Comparison of ENCODE assay signal across 24 mouse cellular contexts in the genomic region with DNA sequence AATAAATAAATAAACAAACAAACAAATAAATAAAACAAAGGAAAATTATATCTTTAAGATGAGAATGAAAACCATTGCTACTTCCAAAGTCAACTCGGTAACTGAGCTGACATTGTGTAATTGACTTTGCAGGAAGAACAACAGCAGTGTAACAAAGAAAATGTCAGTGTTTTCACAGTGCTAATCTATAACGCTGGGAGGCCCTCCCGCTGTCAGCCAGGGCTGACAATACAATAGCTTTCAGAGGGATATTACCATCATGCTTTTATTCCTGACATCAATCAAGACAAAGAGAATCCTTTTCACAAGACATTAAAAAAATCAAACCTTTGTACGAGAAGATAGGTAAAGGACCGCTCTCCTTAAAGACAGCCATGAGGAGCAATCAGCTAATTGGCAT. TPM values are rescaled to one million over a fixed set of nuclear protein-coding genes. Genes with fewer than 3 reads are reported as not detected.
DNase-seq lines count a peak whose midpoint lies in the region; ATAC-seq and TF ChIP-seq lines count a peak whose summit lies in the region.
"Had no signal": no experiment of that assay in that cellular context is flagged by ENCODE, and none has a peak within 500 bp of the region (broad histone marks: within the 10 kb centered on the region; RNA-seq: fewer than 3 reads in every experiment).

No protein-coding gene starts in this region.

- DNase-seq in forebrain, postnatal 0 days = no peak
- peak; percentile 17 for DNase-seq in neural tube, embryonic 11.5 days (ENCODE audit: low spot score)
- no peak for DNase-seq in stomach, postnatal 0 days (ENCODE audit: low spot score)
- no peak for DNase-seq in layer of hippocampus, postnatal 25 days (ENCODE audit: extremely low spot score in 1 of 2, low spot score in 1 of 2)
- DNase-seq: adrenal gland, adult 8-10 months; cerebellum, adult 18-20 months; cerebellum, postnatal 36 days; embryo, embryonic 11 days; kidney, adult 18-20 months; layer of hippocampus, adult 9-11 months; liver, embryonic 13.5 days; lung, embryonic 14.5 days; right cerebral cortex, postnatal 25 days; spleen, adult 18-20 months had no signal

- H3K27me3 ChIP-seq in forebrain, embryonic 12.5 days = no peaks in the 10 kb centered on the region; the same call in 1 of the 2 replicates
- H3K27me3 ChIP-seq in forebrain, postnatal 0 days (ENCODE audit: insufficient read depth, low read length) = no peaks in the 10 kb centered on the region
- H3K27me3 ChIP-seq in neural tube, embryonic 11.5 days (ENCODE audit: control insufficient read depth, insufficient read depth, low read length) = no peaks in the 10 kb centered on the region
- no peaks in the 10 kb centered on the region for H3K27me3 ChIP-seq in neural tube, embryonic 15.5 days (replicated peaks)
- H3K27me3 ChIP-seq in midbrain, embryonic 12.5 days = no peaks in the 10 kb centered on the region
- no peaks in the 10 kb centered on the region for H3K27me3 ChIP-seq in neural tube, embryonic 14.5 days (ENCODE audit: control insufficient read depth, insufficient read depth, low read length)
- no peaks in the 10 kb centered on the region for H3K27me3 ChIP-seq in stomach, postnatal 0 days (ENCODE audit: control insufficient read depth, insufficient read depth, low read length)
- H3K27me3 ChIP-seq: embryonic facial prominence, embryonic 13.5 days had no signal

- H3K4me3 ChIP-seq in forebrain, embryonic 12.5 days (replicated peaks) = no peak overlapping the region
- H3K4me3 ChIP-seq in forebrain, postnatal 0 days (ENCODE audit: low read depth, low read length) = no peak overlapping the region
- H3K4me3 ChIP-seq in neural tube, embryonic 11.5 days (ENCODE audit: low read depth, low read length) = no peak overlapping the region
- no peak overlapping the region for H3K4me3 ChIP-seq in neural tube, embryonic 15.5 days (replicated peaks)
- H3K4me3 ChIP-seq in midbrain, embryonic 12.5 days = no peak overlapping the region
- no peak overlapping the region for H3K4me3 ChIP-seq in neural tube, embryonic 14.5 days (ENCODE audit: low read depth, low read length)
- H3K4me3 ChIP-seq in stomach, postnatal 0 days (ENCODE audit: low read depth, low read length) = no peak overlapping the region
- H3K4me3 ChIP-seq: embryonic facial prominence, embryonic 13.5 days; erythroblast, embryonic 14.5 days; heart, embryonic 10.5 days; left cerebral cortex, adult 2 months; liver, embryonic 13.5 days had no signal

- no peak for ATAC-seq in forebrain, embryonic 12.5 days (ENCODE audit: low FRiP score)
- no peak for ATAC-seq in forebrain, postnatal 0 days
- no peak for ATAC-seq in neural tube, embryonic 11.5 days (ENCODE audit: insufficient read depth, low FRiP score, low TSS enrichment)
- no peak for ATAC-seq in neural tube, embryonic 15.5 days (ENCODE audit: low FRiP score)
- no peak for ATAC-seq in midbrain, embryonic 12.5 days (ENCODE audit: low FRiP score, low read depth)
- no peak for ATAC-seq in neural tube, embryonic 14.5 days (ENCODE audit: low read depth)
- ATAC-seq in stomach, postnatal 0 days (ENCODE audit: low FRiP score, low TSS enrichment) = no peak
- ATAC-seq: activated CD4-positive, CD25-positive, alpha-beta regulatory T cell, adult 4 months had no signal

- H3K9ac ChIP-seq in forebrain, embryonic 12.5 days = no peak overlapping the region
- no peak overlapping the region for H3K9ac ChIP-seq in forebrain, postnatal 0 days
- no peak overlapping the region for H3K9ac ChIP-seq in neural tube, embryonic 11.5 days (ENCODE audit: low read length)
- no peak overlapping the region for H3K9ac ChIP-seq in neural tube, embryonic 15.5 days (replicated peaks)
- H3K9ac ChIP-seq in midbrain, embryonic 12.5 days (replicated peaks) = 0 out of 2 replicates have a peak overlapping the region, but pooled peaks have one; percentile 28
- no peak overlapping the region for H3K9ac ChIP-seq in neural tube, embryonic 14.5 days (replicated peaks; ENCODE audit: low read depth, low read length)
- H3K9ac ChIP-seq in stomach, postnatal 0 days (ENCODE audit: low read length) = no peak overlapping the region
- H3K9ac ChIP-seq: embryonic facial prominence, embryonic 13.5 days; liver, embryonic 13.5 days; lung, embryonic 14.5 days had no signal

- H3K9me3 ChIP-seq in forebrain, embryonic 12.5 days = no peaks in the 10 kb centered on the region
- no peaks in the 10 kb centered on the region for H3K9me3 ChIP-seq in forebrain, postnatal 0 days (ENCODE audit: low read length)
- no peaks in the 10 kb centered on the region for H3K9me3 ChIP-seq in neural tube, embryonic 11.5 days (ENCODE audit: control insufficient read depth, low read length)
- no peaks in the 10 kb centered on the region for H3K9me3 ChIP-seq in neural tube, embryonic 15.5 days (replicated peaks)
- no peaks in the 10 kb centered on the region for H3K9me3 ChIP-seq in midbrain, embryonic 12.5 days
- no peaks in the 10 kb centered on the region for H3K9me3 ChIP-seq in neural tube, embryonic 14.5 days (ENCODE audit: control insufficient read depth, low read length)
- no peaks in the 10 kb centered on the region for H3K9me3 ChIP-seq in stomach, postnatal 0 days (ENCODE audit: control insufficient read depth, low read length)
- H3K9me3 ChIP-seq: embryonic facial prominence, embryonic 13.5 days; heart, embryonic 10.5 days; liver, embryonic 13.5 days had no signal

- no peak for TF ChIP-seq EP300 in stomach, postnatal 0 days (optimal IDR thresholded peaks at IDR 0.05)

- 0 out of 2 replicates have a peak overlapping the region, but pooled peaks have one; percentile 9 for H3K27ac ChIP-seq in forebrain, embryonic 12.5 days
- no peak overlapping the region for H3K27ac ChIP-seq in forebrain, postnatal 0 days (ENCODE audit: low read depth, low read length)
- no peak overlapping the region for H3K27ac ChIP-seq in neural tube, embryonic 11.5 days (ENCODE audit: low read depth, low read length)
- no peak overlapping the region for H3K27ac ChIP-seq in neural tube, embryonic 15.5 days (replicated peaks)
- peak overlapping the region; percentile 11; the same call in 1 of the 2 replicates for H3K27ac ChIP-seq in midbrain, embryonic 12.5 days (replicated peaks)
- no peak overlapping the region for H3K27ac ChIP-seq in neural tube, embryonic 14.5 days (ENCODE audit: low read depth, low read length)
- no peak overlapping the region for H3K27ac ChIP-seq in stomach, postnatal 0 days (replicated peaks)
- H3K27ac ChIP-seq: embryonic facial prominence, embryonic 13.5 days; heart, embryonic 10.5 days; kidney, postnatal 0 days; left cerebral cortex, adult 2 months; liver, embryonic 13.5 days had no signal

- H3K4me1 ChIP-seq in forebrain, embryonic 12.5 days = peaks cover 75% of the 10 kb centered on the region
- H3K4me1 ChIP-seq in forebrain, postnatal 0 days (ENCODE audit: insufficient read depth) = 0 out of 2 replicates have a peak, but pooled peaks cover 3% of the 10 kb centered on the region
- peaks cover 36% of the 10 kb centered on the region for H3K4me1 ChIP-seq in neural tube, embryonic 11.5 days (ENCODE audit: control insufficient read depth, insufficient read depth, low read length)
- H3K4me1 ChIP-seq in neural tube, embryonic 15.5 days = peaks cover 53% of the 10 kb centered on the region
- H3K4me1 ChIP-seq in midbrain, embryonic 12.5 days = peaks cover 74% of the 10 kb centered on the region
- H3K4me1 ChIP-seq in neural tube, embryonic 14.5 days (ENCODE audit: control insufficient read depth, insufficient read depth, low read length) = peaks cover 37% of the 10 kb centered on the region
- H3K4me1 ChIP-seq in stomach, postnatal 0 days (replicated peaks; ENCODE audit: control insufficient read depth, insufficient read depth) = no peaks in the 10 kb centered on the region; the same call in 1 of the 2 replicates
- H3K4me1 ChIP-seq: liver, embryonic 13.5 days had no signal

- H3K36me3 ChIP-seq in forebrain, embryonic 12.5 days (replicated peaks) = no peaks in the 10 kb centered on the region
- no peaks in the 10 kb centered on the region for H3K36me3 ChIP-seq in forebrain, postnatal 0 days (ENCODE audit: insufficient read depth)
- H3K36me3 ChIP-seq in neural tube, embryonic 11.5 days (ENCODE audit: control insufficient read depth, insufficient read depth, low read length) = no peaks in the 10 kb centered on the region
- H3K36me3 ChIP-seq in neural tube, embryonic 15.5 days = no peaks in the 10 kb centered on the region
- H3K36me3 ChIP-seq in midbrain, embryonic 12.5 days = no peaks in the 10 kb centered on the region
- no peaks in the 10 kb centered on the region for H3K36me3 ChIP-seq in neural tube, embryonic 14.5 days (ENCODE audit: control insufficient read depth, insufficient read depth, low read length)
- H3K36me3 ChIP-seq in stomach, postnatal 0 days (ENCODE audit: control insufficient read depth, insufficient read depth, low read length) = no peaks in the 10 kb centered on the region
- H3K36me3 ChIP-seq: embryonic facial prominence, embryonic 13.5 days; heart, embryonic 10.5 days; liver, embryonic 13.5 days had no signal

- H3K4me2 ChIP-seq in forebrain, embryonic 12.5 days = 0 out of 2 replicates have a peak overlapping the region, but pooled peaks have one; percentile 6
- no peak overlapping the region for H3K4me2 ChIP-seq in forebrain, postnatal 0 days (ENCODE audit: low read depth)
- H3K4me2 ChIP-seq in neural tube, embryonic 11.5 days (ENCODE audit: low read depth) = no peak overlapping the region
- no peak overlapping the region for H3K4me2 ChIP-seq in neural tube, embryonic 15.5 days
- H3K4me2 ChIP-seq in midbrain, embryonic 12.5 days (replicated peaks) = peak overlapping the region; percentile 16
- peak overlapping the region; percentile 7; the same call in 1 of the 2 replicates for H3K4me2 ChIP-seq in neural tube, embryonic 14.5 days (ENCODE audit: low read depth, low read length)
- H3K4me2 ChIP-seq in stomach, postnatal 0 days (replicated peaks; ENCODE audit: low read depth) = no peak overlapping the region
- H3K4me2 ChIP-seq: embryonic facial prominence, embryonic 13.5 days; liver, embryonic 13.5 days; lung, embryonic 14.5 days had no signal

- WGBS in forebrain, embryonic 12.5 days = 9% methylated on average over 5 of the region's 5 CpGs
- 24% methylated on average over 5 of the region's 5 CpGs for WGBS in forebrain, postnatal 0 days
- WGBS in neural tube, embryonic 11.5 days = 13% methylated on average over 5 of the region's 5 CpGs
- 16% methylated on average over 5 of the region's 5 CpGs for WGBS in neural tube, embryonic 15.5 days
- 10% methylated on average over 5 of the region's 5 CpGs for WGBS in midbrain, embryonic 12.5 days
- 12% methylated on average over 5 of the region's 5 CpGs for WGBS in neural tube, embryonic 14.5 days
- WGBS in stomach, postnatal 0 days = 51% methylated on average over 5 of the region's 5 CpGs

- no peak for TF ChIP-seq CTCF in forebrain, postnatal 0 days (IDR thresholded peaks at IDR 0.05; ENCODE audit: low read depth)
- no peak for TF ChIP-seq CTCF in stomach, postnatal 0 days (IDR thresholded peaks at IDR 0.05; ENCODE audit: low read depth)

RNA-seq across cellular contexts. Expression of gene Zfp423, which starts 5.9 kb away (rescaled TPM):
- 35.0 and 36.6 TPM in 2 replicates for polyA plus RNA-seq in forebrain, embryonic 12.5 days (2016; fragmentation: Nextera tagmentation; extraction: Ambion mirVana)
- 32.5 and 34.6 TPM in 2 replicates for total RNA-seq in forebrain, postnatal 0 days (2014; rRNA removed)
- polyA plus RNA-seq in forebrain, postnatal 0 days (2015; fragmentation: Nextera tagmentation; extraction: Ambion mirVana) = 10.7 and 18.4 TPM in 2 replicates
- 40.6 and 40.7 TPM in 2 replicates for polyA plus RNA-seq in neural tube, embryonic 11.5 days (2014; fragmentation: Nextera tagmentation; extraction: Ambion mirVana)
- 16.5 and 18.5 TPM in 2 replicates for polyA plus RNA-seq in neural tube, embryonic 15.5 days (2015; fragmentation: Nextera tagmentation; extraction: Ambion mirVana)
- polyA plus RNA-seq in midbrain, embryonic 12.5 days (2016; fragmentation: Nextera tagmentation; extraction: Ambion mirVana) = 47.9 and 60.8 TPM in 2 replicates
- polyA plus RNA-seq in neural tube, embryonic 14.5 days (2014; fragmentation: Nextera tagmentation; extraction: Ambion mirVana) = 35.0 and 43.6 TPM in 2 replicates
- polyA plus RNA-seq in stomach, postnatal 0 days (2015; fragmentation: Nextera tagmentation; extraction: Ambion mirVana) = 2.6 and 2.8 TPM in 2 replicates
- total RNA-seq in layer of hippocampus, postnatal 25 days (2021) = 10 to 100 TPM; 26.8 to 28.9 TPM
- polyA plus RNA-seq: activated CD4-positive, CD25-positive, alpha-beta regulatory T cell, adult 4 months; erythroblast, embryonic 14.5 days had no signal

Comparison
In these comparisons a context has a peak if more than half of its experiments do, and no peak if none do; other contexts are left out.
1. H3K27ac ChIP-seq: peak in forebrain, embryonic 12.5 days (single experiment) and midbrain, embryonic 12.5 days (single experiment); none in forebrain, postnatal 0 days (single experiment), neural tube, embryonic 11.5 days (single experiment), neural tube, embryonic 15.5 days (single experiment), neural tube, embryonic 14.5 days (single experiment) and stomach, postnatal 0 days (single experiment).
2. H3K4me2 ChIP-seq: peak in forebrain, embryonic 12.5 days (single experiment), midbrain, embryonic 12.5 days (single experiment) and neural tube, embryonic 14.5 days (single experiment); none in forebrain, postnatal 0 days (single experiment), neural tube, embryonic 11.5 days (single experiment), neural tube, embryonic 15.5 days (single experiment) and stomach, postnatal 0 days (single experiment).